Mouse (Mus musculus) megakaryocyte, embryonic 14.5 days (primary cell): Measurements from ENCODE around the gene Arhgap4. TPM values are rescaled to one million over a fixed set of nuclear protein-coding genes. Genes with fewer than 3 reads are reported as not detected.

Experiments used
- H3K27me3 ChIP-seq: replicated peaks from 2 replicates; pipeline ENCODE3; 2012; ENCODE audit warnings: inconsistent platforms
- H3K36me3 ChIP-seq: replicated peaks from 2 replicates; pipeline ENCODE3; 2012; ENCODE audit warnings: low read length, inconsistent platforms, mixed read lengths
- H3K4me1 ChIP-seq: 2 replicates; pipeline ENCODE4 v1.6.1; 2012; ENCODE audit warnings: inconsistent platforms
- H3K4me3 ChIP-seq: replicated peaks from 2 replicates; pipeline ENCODE3; 2012; ENCODE audit warnings: moderate library complexity, mild to moderate bottlenecking, inconsistent platforms
- H3K9me3 ChIP-seq: 2 replicates; pipeline ENCODE4 v1.6.1; 2012; ENCODE audit warnings: inconsistent platforms
- FLI1 ChIP-seq: IDR thresholded peaks from 2 replicates; pipeline ENCODE4 v1.6.1; 2012; ENCODE audit warnings: low read length, inconsistent platforms, mixed read lengths
- GATA1 ChIP-seq: IDR thresholded peaks from 3 replicates; pipeline ENCODE4 v1.6.1; 2012; ENCODE audit warnings: mixed read lengths, low read length, inconsistent platforms, borderline replicate concordance
- polyA plus RNA-seq: library from polyadenylated mRNA; stranded (reverse); fragments of >175 nt; gene quantifications from 2 replicates; pipeline ENCODE4 v1.2.3, GENCODE M21; 2012; ENCODE audit warnings: low replicate concordance; ENCODE audit not compliant: insufficient read depth

Gene Arhgap4
- polyA plus RNA-seq, 1 experiment = 13.3 TPM

GRCm38 (mm10) chrX:73881463-73881862, 40.2 kb downstream of the Arhgap4 start:
- peaks cover 12% of the 10 kb centered on the region for H3K4me1 ChIP-seq
- H3K4me3 ChIP-seq = no peak overlapping the region
- no peak for TF ChIP-seq FLI1
- TF ChIP-seq GATA1 = no peak
- H3K9me3 ChIP-seq = no peaks in the 10 kb centered on the region
- peaks cover 56% of the 10 kb centered on the region for H3K27me3 ChIP-seq
- no peaks in the 10 kb centered on the region for H3K36me3 ChIP-seq

GRCm38 (mm10) chrX:73881036-73881427, 40.6 kb downstream of the Arhgap4 start:
- Histone ChIP-seq H3K36me3 (no peaks in the 10 kb centered on the region), H3K9me3 (no peaks in the 10 kb centered on the region), H3K27me3 (peaks cover 60% of the 10 kb centered on the region), H3K4me3 (peak overlapping the region; percentile 91), H3K4me1 (peaks cover 12% of the 10 kb centered on the region)
- TF ChIP-seq GATA1 (no peak), FLI1 (no peak)

GRCm38 (mm10) chrX:73880194-73881035, 41.3 kb downstream of the Arhgap4 start:
- Histone ChIP-seq H3K27me3 (peaks cover 66% of the 10 kb centered on the region), H3K4me3 (peak overlapping the region; percentile 91), H3K4me1 (peaks cover 12% of the 10 kb centered on the region), H3K36me3 (no peaks in the 10 kb centered on the region), H3K9me3 (no peaks in the 10 kb centered on the region)
- TF ChIP-seq FLI1 (no peak), GATA1 (no peak)

- Histone ChIP-seq H3K9me3 (no peaks in the 10 kb centered on the region), H3K4me3 (no peak overlapping the region), H3K27me3 (peaks cover 73% of the 10 kb centered on the region), H3K4me1 (peaks cover 12% of the 10 kb centered on the region), H3K36me3 (no peaks in the 10 kb centered on the region)
- no peak for TF ChIP-seq FLI1
- no peak for TF ChIP-seq GATA1
Measured at GRCm38 (mm10) chrX:73877014-73877413, 44.7 kb downstream of the Arhgap4 start.

GRCm38 (mm10) chrX:73875881-73876280, 45.8 kb downstream of the Arhgap4 start:
- H3K4me3 ChIP-seq = no peak overlapping the region
- TF ChIP-seq FLI1 (no peak), GATA1 (no peak)
- H3K27me3 ChIP-seq = peaks cover 66% of the 10 kb centered on the region

GRCm38 (mm10) chrX:73871956-73872355, 49.7 kb downstream of the Arhgap4 start:
- Histone ChIP-seq H3K27me3 (peaks cover 40% of the 10 kb centered on the region), H3K9me3 (no peaks in the 10 kb centered on the region), H3K4me3 (no peak overlapping the region), H3K4me1 (no peaks in the 10 kb centered on the region), H3K36me3 (no peaks in the 10 kb centered on the region)
- TF ChIP-seq FLI1 = no peak
- TF ChIP-seq GATA1 = no peak

More at GRCm38 (mm10) chrX:73875881-73876280, 45.8 kb downstream of the Arhgap4 start:
- no peaks in the 10 kb centered on the region for H3K36me3 ChIP-seq
- no peaks in the 10 kb centered on the region for H3K9me3 ChIP-seq
- peaks cover 9% of the 10 kb centered on the region for H3K4me1 ChIP-seq

- Histone ChIP-seq H3K4me3 (no peak overlapping the region), H3K27me3 (peaks cover 37% of the 10 kb centered on the region), H3K9me3 (no peaks in the 10 kb centered on the region), H3K36me3 (no peaks in the 10 kb centered on the region), H3K4me1 (no peaks in the 10 kb centered on the region)
- TF ChIP-seq GATA1 = no peak
- no peak for TF ChIP-seq FLI1
Measured at GRCm38 (mm10) chrX:73871474-73871873, 50.2 kb downstream of the Arhgap4 start.

GRCm38 (mm10) chrX:73869334-73869733, 52.3 kb downstream of the Arhgap4 start:
- TF ChIP-seq GATA1 (no peak), FLI1 (no peak)
- H3K4me1 ChIP-seq = no peaks in the 10 kb centered on the region
- no peaks in the 10 kb centered on the region for H3K36me3 ChIP-seq
- no peak overlapping the region for H3K4me3 ChIP-seq
- H3K9me3 ChIP-seq = no peaks in the 10 kb centered on the region
- H3K27me3 ChIP-seq = peaks cover 32% of the 10 kb centered on the region

GRCm38 (mm10) chrX:73867852-73868251, 53.8 kb downstream of the Arhgap4 start:
- Histone ChIP-seq H3K4me1 (no peaks in the 10 kb centered on the region), H3K36me3 (no peaks in the 10 kb centered on the region), H3K27me3 (peaks cover 36% of the 10 kb centered on the region), H3K9me3 (no peaks in the 10 kb centered on the region), H3K4me3 (no peak overlapping the region)
- TF ChIP-seq GATA1 = no peak
- no peak for TF ChIP-seq FLI1

GRCm38 (mm10) chrX:73867256-73867655, 54.4 kb downstream of the Arhgap4 start:
- Histone ChIP-seq H3K4me1 (no peaks in the 10 kb centered on the region), H3K36me3 (no peaks in the 10 kb centered on the region), H3K27me3 (peaks cover 38% of the 10 kb centered on the region), H3K4me3 (no peak overlapping the region), H3K9me3 (no peaks in the 10 kb centered on the region)
- TF ChIP-seq FLI1 = no peak
